17 mouse cellular contexts compared by ENCODE assay signal in the genomic region with DNA sequence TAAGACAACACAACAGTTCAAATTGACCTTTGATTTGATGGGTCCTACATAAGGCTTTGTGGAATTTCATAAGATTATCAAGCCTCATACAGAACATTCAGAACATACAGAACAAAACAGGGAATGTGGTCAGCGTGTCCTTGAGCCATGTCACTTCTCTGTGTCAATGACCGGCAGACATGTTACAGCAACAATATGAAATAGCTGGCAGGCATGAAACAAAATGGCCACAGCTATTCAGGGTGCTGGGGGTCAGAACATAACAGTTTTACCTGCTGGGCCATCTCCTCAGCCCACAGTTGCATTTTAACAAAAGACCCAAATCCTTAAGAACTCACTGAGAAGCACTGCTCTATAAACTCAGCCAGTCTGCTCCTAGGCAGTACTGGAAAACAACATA. TPM values are rescaled to one million over a fixed set of nuclear protein-coding genes. Genes with fewer than 3 reads are reported as not detected.
"Had no signal": no experiment of that assay in that cellular context is flagged by ENCODE, and none has a peak within 500 bp of the region (broad histone marks: within the 10 kb centered on the region; RNA-seq: fewer than 3 reads in every experiment).

No protein-coding gene starts in this region.

- H3K4me3 ChIP-seq: neural tube, embryonic 13.5 days; neural tube, embryonic 15.5 days; stomach, embryonic 15.5 days had no signal

- H3K27ac ChIP-seq: neural tube, embryonic 13.5 days; neural tube, embryonic 15.5 days; stomach, embryonic 15.5 days; stomach, postnatal 0 days had no signal

- H3K9me3 ChIP-seq: neural tube, embryonic 13.5 days; neural tube, embryonic 15.5 days; stomach, embryonic 15.5 days had no signal

- H3K9ac ChIP-seq: neural tube, embryonic 13.5 days; neural tube, embryonic 15.5 days; stomach, embryonic 15.5 days had no signal

- DNase-seq: retina, postnatal 1 day; right cerebral cortex, adult 18-20 months; right cerebral cortex, postnatal 14 days; right cerebral cortex, postnatal 25 days; right cerebral cortex, postnatal 4 days; spleen, adult 18-20 months; thymus, adult 18-20 months; thymus, adult 2 months; thymus, postnatal 14 days; thymus, postnatal 25 days; thymus, postnatal 36 days; thymus, postnatal 4 days had no signal

- H3K4me2 ChIP-seq: neural tube, embryonic 13.5 days; neural tube, embryonic 15.5 days; stomach, embryonic 15.5 days had no signal

- H3K27me3 ChIP-seq: neural tube, embryonic 13.5 days; neural tube, embryonic 15.5 days; stomach, embryonic 15.5 days had no signal

- H3K4me1 ChIP-seq: neural tube, embryonic 13.5 days; neural tube, embryonic 15.5 days; stomach, embryonic 15.5 days had no signal

- H3K36me3 ChIP-seq: neural tube, embryonic 13.5 days; neural tube, embryonic 15.5 days; stomach, embryonic 15.5 days had no signal

RNA-seq across cellular contexts. Expression of a gene that starts 45.3 kb away (rescaled TPM):
- polyA plus RNA-seq: small intestine, adult 2 months; thymus, adult 2 months had no signal
